Mouse (Mus musculus) urinary bladder, postnatal 10 days (tissue): Measurements from ENCODE around the gene Zfp341.

Experiments used
- DNase-seq: peaks from one replicate; pipeline ENCODE4 v3.0.0; 2022; ENCODE audit warnings: low spot score

Zfp341 gene

DNA sequence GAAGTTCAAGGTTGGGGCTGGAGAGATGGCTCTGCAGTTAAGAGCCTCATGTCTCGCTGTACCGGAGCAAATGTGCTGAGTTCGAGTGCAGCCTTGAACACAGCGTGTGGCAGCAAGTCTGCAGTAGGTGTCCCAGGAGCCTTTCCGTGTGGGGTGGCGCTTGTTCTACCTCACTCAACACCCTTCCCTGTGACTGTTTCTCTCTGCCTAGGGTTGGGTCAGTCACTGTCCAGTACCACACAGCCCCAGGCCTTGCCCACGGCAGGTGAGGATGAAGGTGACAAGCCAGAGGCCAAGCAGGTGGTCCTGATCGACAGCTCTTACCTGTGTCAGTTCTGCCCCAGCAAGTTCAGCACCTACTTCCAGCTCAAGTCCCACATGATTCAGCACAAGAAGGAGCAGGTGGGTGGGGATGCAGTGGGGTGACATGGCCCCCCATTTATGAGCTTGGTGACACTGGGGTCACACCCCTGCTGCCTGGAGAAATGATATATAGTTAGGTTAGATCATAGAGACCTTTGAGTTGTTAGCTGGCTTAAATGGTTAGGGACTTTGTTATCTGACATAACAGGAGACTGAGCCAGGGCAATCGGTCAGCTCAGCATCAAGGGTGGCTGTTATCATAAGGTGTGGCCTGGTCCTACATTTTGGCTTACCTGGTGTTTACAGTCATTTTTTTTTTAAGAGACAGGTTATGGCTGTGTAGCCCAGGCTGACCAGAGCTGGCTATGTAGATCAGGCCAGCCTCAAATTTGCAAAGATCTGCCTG is 21.0 kb downstream of the Zfp341 start:
- no peak for DNase-seq

DNA sequence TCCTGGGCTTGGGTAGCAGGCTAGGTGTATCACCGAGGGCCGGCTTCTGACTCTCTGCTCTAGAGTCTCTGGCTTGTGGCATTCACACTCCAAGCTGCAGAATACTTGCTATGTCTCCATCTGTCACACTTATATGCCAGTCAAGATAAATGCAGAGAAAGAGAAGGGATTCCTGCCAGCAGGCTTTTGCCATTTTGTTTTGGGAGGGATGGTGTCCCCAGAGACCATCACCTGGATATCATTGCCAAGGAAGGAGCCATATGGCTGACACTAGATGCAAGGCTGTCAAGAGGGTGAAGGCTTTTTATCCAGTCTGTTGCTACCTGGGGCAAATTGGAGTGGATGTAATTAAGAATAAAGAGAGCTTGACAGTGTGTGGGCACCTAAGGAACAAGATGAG is 22.7 kb downstream of the Zfp341 start:
- DNase-seq: no peak

DNA sequence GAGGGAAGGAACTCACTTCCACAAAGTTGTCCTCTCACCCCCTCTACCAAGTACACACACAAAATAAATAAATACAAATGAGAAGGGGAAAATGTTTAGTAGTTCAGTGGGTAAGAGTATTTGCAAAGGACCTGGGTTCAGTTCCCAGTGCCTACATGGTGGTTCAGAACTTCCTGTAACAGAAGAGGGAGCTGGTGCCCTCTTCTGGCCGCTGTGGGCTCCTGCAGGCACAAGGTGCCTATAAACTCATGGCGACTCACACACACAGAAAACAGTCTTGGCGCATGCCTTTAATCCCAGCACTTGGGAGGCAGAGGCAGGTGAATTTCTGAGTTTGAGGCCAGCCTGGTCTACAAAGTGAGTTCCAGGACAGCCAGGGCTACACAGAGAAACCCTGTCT is 25.4 kb downstream of the Zfp341 start:
- DNase-seq: no peak

DNA sequence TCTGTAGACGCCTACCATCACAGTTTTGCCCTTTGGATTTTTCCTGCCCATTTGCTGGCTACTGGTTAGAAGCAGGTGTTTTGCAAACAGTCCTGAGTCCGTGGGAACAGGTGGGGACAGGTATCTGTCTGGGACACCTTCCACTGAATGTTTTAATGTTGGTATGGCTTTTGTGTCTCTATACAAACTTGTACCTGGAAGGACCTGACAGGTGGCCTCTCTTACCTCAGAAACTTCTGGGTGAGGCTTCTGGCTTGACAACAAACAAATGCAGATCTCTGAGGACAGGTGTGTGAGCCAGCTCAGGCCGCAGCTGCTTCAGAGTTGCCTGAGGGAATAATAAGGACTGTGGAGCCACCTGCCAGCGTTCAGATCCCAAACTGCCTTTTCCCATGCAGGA is 26.0 kb downstream of the Zfp341 start:
- no peak for DNase-seq

DNA sequence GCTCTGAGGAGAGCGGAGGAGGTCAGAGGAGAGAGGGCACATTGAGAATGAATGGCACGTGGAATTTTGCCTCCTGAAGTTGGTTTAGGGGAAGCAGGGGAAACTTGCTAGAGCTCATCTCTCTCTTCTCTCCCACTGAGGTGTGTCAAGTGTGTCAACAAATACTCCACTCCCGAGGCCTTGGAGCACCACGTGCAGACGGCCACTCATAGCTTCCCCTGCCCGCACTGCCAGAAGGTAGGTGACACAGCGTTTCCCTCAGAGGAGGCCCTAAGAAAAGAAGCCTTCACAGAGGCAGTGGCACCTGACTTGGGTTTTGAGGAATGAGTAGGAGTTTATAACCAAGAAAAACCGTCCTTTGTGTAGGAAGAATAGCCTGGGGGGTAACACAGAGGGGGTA is 28.1 kb downstream of the Zfp341 start:
- DNase-seq: no peak

DNA sequence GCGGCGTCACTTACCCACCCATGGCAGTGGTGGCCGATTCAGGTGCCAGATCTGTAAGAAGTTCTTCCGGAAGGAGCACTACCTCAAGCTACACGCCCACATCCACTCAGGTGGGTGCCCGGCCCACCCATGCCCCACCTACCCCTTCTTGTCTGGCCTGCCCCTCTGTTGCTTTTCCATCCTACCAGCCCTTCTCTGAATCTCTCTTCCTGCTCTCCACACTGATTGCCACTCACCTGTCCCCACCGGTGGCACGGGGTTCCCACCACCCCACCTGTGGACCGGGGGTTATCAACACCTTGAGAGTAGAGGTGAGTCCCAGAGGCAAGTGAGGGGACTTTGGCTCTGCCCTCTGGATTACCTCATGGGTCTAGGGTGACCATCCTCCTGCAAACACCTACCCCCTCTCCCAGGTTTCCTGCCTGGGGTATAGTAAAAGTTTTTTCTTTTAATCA is 28.9 kb downstream of the Zfp341 start:
- DNase-seq: no peak

DNA sequence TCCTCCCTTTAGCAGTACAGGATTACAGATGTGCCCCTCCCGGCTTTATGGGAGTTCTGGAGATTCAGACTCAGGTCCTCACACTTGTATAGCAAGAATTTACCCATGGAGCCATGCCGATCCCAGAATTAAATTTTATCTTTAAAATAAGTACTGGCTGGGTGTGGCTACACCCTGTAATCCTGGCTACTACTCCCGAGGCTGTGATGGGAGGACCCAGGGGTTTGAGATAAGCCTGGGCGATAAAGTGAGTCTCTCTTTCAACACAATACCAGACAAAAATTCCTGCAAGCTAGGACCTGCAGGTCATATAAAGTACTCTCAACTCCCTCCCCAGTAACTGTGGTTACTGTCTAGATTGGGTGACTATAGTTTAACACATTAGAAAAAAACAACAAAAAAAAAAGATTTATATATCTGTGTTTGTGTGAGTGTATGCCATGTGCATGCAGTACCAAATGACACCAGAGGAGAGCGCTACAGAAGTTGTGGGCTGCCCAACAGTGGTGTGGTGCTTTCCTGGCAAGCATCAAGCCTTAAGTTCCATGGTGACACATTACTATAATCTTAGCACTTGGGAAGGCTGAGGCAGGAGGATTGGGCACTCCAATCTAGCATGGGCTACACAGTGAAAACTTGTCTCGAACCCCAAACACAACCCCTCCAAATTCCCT is 29.8 kb downstream of the Zfp341 start:
- no peak for DNase-seq

DNA sequence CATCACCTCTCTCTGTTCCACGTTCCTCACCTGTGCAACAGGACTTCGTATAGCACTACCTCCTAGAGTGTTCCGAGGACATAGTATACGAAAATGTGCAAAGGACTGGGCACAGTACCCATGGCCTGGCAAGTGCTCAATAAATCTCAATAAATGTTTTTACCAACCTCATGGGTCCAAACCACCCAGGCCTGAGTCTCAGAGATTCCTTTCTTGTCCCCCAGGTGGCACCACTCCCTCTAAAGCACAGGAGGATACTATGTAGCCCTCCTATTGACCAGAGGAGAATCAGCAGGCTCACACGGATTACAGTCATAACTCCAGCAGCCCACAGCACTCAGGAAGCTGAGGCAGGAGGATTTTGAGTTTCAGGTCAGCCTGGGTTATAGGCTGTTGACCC is 33.5 kb downstream of the Zfp341 start:
- no peak for DNase-seq

DNA sequence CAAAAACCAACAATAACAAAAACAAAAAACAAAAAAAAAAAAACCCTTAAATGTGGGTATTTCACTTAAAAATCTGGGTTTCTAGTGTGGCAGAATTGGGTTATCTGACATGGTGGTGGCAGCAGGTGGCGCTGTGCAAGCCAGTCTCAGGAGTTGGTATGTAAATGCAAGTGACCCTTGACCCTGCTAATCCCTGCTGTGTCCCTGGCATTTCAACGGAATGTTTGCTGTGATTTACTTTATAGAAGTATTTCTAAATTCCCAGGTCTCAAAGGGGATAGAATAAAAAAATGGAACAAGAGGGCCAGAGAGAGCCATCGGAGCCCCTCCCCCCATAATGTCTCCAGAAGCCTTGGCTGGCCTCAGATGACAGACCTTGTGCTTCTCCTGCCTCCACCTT is 35.0 kb downstream of the Zfp341 start:
- no peak for DNase-seq

DNA sequence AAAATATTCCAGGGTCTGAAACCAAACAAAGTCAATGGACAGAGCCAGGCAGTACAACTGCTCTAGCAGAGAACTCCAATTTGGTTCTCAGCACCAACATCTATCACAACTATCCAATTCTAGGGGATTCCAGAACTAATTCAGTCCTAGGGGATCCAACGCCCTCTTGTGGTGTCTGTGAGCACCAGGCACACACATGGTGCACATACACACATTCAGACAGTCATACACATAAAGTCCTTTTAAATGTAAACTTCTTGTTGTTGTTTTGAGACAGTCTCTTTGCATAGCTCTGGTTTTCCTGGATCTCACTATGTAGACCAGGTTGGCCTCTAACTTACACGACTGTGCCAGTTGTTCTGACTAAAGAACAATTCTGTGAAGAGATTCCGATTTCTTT is 37.3 kb downstream of the Zfp341 start:
- no peak for DNase-seq

DNA sequence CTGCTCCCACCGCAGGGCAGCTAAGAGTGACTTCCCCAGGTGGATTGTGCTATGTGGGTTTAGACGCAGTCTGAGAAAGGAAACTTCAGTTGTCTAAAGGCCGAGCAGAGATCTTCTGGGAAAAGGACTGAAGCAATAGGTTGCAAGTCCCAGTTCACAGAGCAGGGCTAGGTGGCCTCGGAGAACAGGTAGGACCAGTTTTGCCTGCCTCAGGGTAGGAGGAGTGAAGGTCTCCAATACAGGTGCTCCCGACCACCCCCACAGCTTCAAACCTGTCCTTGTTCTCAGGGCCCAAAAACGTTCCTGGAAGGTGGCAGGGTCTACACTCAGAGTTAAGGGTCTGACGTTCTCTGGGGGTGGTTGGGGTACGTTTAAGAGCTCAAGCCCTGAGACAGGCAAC is 38.3 kb downstream of the Zfp341 start, which contains the start of gene Chmp4b:
Gene Chmp4b, plus strand, starts transcription at position 343 of the 400 bp plus-strand sequence.
- no peak for DNase-seq

DNA sequence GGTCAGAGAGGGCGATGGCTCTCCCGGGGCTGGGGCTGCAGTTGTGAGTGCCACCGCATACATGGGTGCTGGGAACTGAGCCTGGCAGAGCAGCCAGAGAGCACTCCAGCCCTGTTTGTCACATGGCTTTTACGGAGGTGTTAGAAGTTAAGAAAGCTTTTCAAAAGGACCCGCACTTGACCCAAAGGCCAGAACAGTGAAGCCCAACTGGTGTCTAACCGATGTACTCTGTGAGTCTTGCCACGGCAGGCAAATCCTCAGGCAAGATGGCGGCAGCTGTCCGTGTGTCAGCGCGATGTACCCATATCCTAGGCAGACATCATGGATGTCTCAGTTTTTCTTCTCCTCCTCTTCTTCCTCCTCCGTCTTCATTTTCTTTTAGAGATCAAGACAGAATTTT is 41.9 kb downstream of the Zfp341 start:
- DNase-seq: no peak

DNA sequence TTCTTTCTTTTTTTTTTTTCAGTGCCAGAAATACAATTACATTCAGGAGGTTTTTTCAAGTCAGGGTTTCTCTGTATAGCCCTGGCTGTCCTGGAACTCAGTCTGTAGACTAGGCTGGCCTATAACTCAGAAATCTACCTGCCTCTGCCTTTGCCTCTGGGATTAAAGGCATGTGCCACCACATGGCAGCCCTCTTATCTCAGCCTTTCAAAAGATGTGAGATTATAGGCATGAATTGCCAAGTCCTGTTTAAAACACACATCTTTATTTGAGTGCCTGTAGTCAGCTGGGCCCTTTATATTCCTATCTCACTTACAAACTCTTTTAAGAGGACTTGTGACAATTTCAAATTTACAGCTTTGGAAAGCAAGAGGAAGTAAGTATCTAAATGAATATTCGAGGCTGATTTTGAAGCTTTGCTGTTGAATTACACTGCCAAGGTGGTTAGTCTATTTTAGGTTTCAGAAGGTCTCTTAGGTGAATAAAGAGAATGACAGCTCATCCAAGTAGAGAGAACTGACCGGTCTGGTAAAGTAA is 42.8 kb downstream of the Zfp341 start:
- no peak for DNase-seq

DNA sequence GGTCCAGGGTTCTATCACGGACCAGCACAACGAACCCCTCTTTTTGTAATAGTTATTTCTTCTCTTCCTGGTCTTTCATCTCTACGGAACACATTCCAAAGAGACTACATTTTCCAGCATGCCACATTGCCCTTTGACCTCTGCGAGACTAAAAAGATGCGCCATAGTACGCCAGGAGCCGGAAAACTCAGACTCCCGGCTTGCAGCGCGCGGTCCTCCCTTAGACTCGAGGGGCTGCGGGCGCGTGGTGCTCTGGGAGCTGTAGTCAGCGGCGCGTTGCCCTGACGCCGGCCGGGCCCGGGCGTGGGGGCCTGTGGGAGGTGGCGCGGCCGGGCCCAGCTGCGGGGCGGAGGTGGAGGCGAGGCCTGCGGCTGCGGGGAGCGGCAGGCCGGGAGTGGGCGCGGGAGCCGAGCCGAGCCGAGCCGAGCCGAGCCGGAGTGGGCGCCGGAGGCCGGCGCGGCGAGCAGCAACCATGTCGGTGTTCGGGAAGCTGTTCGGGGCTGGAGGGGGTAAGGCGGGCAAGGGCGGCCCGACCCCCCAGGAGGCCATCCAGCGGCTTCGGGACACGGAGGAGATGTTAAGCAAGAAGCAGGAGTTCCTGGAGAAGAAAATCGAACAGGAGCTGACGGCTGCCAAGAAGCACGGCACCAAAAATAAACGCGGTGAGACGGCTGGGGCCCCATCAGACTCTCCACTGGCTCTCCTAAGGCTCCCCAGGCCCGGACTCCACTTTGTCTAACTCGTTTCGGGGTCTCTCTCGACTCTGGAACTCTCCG is 43.8 kb downstream of the Zfp341 start:
- DNase-seq: peak; percentile 87

DNA sequence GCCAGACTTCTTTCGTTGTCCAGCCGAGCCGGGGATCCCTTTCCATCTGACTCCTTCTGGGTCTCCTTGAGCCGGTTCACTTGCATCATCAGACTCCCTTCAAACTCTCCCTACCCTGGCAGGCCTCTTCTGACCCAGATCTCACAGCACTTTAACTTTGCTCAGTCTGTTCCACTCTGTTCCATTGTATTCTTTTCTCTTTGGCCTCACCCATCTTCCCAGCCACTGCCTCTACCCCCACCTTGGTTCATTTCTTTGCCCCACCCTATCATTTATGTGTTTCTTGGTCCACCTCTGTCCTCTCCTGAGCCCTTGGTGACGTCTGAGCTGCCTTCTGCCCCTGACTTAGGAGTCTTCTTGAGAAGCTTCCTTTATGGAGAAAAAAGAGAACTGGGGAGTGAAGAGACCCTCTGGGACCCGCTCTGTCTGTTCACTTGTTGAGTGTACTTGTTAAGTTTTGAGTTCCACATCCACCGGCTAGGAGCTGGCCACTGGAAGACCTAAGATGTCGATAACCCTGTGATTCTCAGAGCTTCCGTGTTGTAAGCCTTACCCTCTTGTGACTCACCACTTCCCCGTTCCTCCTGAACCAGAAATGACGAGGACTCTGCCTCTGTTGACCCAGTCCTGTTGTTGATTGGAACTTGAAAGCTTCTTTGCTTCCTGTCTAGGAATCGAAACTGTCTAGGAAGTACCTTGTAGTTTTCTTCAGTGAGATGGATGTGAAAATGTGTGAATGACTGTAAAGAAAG is 44.6 kb downstream of the Zfp341 start:
- DNase-seq: no peak

DNA sequence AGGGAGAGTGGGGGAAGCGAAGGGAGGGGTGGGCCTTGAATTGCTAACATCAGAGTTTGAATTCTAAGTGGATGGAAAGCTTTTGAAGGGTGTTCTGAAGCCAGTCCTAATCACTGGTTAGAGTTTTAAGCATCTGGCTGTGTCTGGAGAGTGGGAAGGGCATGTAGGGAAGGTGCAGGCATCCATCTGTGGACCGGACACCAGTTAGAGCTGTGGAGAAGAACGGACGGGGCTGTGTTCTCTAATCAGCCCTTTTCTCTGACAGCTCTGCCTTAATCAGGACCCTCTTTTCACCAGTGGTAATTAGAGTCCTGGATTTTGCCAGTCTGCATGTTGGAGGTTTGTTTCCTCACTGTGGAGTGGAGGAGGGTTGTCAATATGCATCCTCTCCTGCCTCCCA is 46.0 kb downstream of the Zfp341 start:
- DNase-seq: no peak

DNA sequence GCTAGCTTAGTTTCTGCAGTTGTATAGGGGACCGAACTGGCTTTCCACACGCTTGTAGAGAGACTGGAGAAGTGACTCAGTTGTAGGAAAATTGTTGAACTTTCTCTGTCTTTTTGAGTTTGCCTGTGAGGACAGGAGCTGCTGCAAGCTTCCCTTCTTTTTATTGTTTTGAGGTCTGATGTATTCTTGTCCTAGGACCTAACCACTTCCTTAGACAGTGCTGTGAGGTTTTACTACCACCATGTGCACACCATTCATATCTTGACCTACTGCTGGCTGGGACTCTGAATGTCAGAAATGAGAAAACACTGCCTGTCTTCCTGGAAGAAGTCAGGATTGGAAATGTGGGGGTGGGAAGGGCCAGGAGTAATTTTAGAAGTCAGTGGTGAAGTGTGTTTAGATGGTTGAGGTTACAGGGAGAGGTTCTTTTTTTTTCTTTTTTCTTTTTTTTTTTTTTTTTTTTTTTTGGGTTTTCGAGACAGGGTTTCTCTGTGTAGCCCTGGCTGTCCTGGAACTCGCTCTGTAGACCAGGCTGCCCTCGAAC is 46.5 kb downstream of the Zfp341 start:
- no peak for DNase-seq

DNA sequence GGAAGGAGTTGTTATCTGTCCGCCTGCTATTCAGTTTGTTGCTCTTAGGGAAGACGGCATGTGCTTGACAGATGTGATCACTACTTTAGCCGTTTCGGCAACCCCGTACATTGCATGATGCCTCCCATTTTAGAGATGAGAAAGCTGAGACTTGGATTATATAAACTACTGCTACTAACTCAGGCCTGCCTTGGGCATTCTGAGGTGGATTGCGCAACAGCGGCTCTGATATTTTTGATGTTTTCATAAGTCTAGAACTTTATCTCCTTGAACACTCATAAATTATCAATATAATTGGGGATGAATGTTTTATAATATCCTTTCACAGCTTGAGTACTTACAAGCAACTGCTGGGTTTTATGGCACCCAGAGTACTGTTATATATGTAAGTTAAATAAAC is 55.6 kb downstream of the Zfp341 start:
- no peak for DNase-seq

DNA sequence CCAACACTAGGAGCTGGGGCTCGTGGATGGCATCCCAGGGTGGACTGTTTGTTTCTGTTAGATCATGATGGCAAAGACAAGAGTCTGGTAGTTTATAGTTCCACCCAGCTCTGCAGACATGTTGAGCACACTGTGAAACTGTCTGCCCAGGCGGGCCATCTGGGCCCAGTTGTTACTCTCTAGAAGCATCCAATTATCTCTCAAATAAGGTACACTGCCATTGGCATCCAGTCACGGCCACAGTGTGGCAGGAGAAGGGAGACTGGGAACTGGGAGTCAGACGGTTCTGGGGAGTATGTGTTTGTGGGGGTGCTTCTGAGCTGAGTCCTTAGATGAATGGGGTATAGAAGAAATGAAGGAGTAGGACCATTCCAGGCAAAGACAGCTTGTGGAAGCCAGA is 57.0 kb downstream of the Zfp341 start:
- DNase-seq: no peak

DNA sequence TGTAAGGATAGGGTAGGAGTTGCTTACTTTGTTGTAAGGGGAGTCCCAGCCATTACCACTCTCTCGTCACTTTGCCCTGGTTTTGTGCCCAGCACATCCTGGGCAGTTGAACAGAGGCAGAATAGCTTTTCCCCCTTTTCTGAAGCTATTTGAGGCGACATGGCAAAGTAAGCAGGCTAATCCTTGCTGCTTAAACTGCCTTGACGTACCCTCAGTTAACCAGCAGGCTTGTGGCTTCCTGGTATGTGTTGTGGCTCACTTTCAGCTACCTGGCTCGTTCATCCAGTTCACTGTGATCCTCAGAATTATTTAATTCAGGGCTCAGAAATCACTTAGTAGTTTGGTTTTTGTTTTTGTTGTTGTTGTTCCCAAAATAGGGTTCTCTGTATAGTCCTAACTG is 57.6 kb downstream of the Zfp341 start:
- DNase-seq: no peak

DNA sequence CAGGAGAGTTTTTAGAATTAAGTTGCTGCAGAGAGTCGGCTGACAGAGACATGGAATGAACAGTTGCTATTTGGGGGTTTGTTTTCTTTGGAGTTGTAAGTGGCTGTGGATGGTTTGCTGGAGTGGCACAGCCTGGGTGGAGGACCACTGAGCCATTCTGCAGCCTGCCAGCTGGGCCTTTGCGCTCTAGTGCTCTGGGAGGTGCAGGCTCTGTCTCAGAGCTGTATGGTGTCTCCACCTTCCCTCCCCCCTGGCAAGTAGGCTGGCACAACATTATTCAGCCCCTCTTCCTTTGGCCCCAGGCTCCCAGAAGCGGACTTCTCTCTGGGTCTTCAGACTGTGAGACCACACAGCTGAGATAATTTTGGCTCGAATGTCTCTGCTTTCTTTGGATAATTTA is 60.9 kb downstream of the Zfp341 start:
- DNase-seq: no peak
